Mouse (Mus musculus) heart, embryonic 14.5 days (tissue): ENCODE data around the gene Kcnh7. TPM values are rescaled to one million over a fixed set of nuclear protein-coding genes. Genes with fewer than 3 reads are reported as not detected.
"Not testable (repeated sequence)": the region's sequence is repeated elsewhere in the genome, so short reads cannot be mapped to it uniquely, and the experiment has no call there.

Source experiments
- ATAC-seq: fragments of 200-750 bp; cut with Nextera tagmentation; 2 replicates; pipeline ENCODE4 v1.8.0; 2017; ENCODE audit warnings: low read depth, moderate TSS enrichment; ENCODE audit not compliant: insufficient number of reproducible peaks, insufficient read depth, low FRiP score
- H3K27ac ChIP-seq, 2 experiments: fragments of 200-500 bp in 1 of 2; fragments of 300-500 bp in 1 of 2; sonication (generic) in 1 of 2; replicated peaks in 1 of 2; 2 replicates each; pipeline ENCODE4 v1.5.1; 2012 to 2014; ENCODE audit warnings: low read depth in 2 of 2, low read length in 2 of 2, control low read depth in 1 of 2, mild to moderate bottlenecking in 1 of 2, mixed read lengths in 1 of 2; ENCODE audit not compliant: control insufficient read depth in 1 of 2, insufficient read depth in 1 of 2
- H3K27me3 ChIP-seq: fragments of 300-500 bp; sonication (generic); 2 replicates; pipeline ENCODE4 v1.6.1; 2014; ENCODE audit warnings: mild to moderate bottlenecking, low read length, control low read depth; ENCODE audit not compliant: control insufficient read depth, insufficient read depth
- H3K36me3 ChIP-seq: fragments of 300-500 bp; sonication (generic); 2 replicates; pipeline ENCODE4 v1.6.1; 2014; ENCODE audit warnings: mild to moderate bottlenecking, control low read depth, low read length, mixed read lengths; ENCODE audit not compliant: control insufficient read depth, insufficient read depth
- H3K4me1 ChIP-seq, 2 experiments: fragments of 200-500 bp in 1 of 2; fragments of 300-500 bp in 1 of 2; sonication (generic) in 1 of 2; 2 replicates each; pipeline ENCODE4 v1.6.1; 2012 to 2014; ENCODE audit warnings: low read length in 2 of 2, control low read depth in 1 of 2, mixed read lengths in 1 of 2; ENCODE audit not compliant: control insufficient read depth in 2 of 2, insufficient read depth in 2 of 2
- H3K4me2 ChIP-seq: fragments of 300-500 bp; sonication (generic); 2 replicates; pipeline ENCODE4 v1.6.1; 2014; ENCODE audit warnings: mild to moderate bottlenecking, low read length
- H3K4me3 ChIP-seq, 2 experiments: fragments of 200-500 bp in 1 of 2; fragments of 300-500 bp in 1 of 2; sonication (generic) in 1 of 2; 2 replicates each; pipeline ENCODE4 v1.5.1; 2012 to 2014; ENCODE audit warnings: low read length in 2 of 2, mild to moderate bottlenecking in 2 of 2, control low read depth in 1 of 2, low read depth in 1 of 2, moderate library complexity in 1 of 2; ENCODE audit not compliant: control insufficient read depth in 1 of 2, insufficient read depth in 1 of 2
- H3K9ac ChIP-seq: fragments of 300-500 bp; sonication (generic); 2 replicates; pipeline ENCODE4 v1.6.1; 2014; ENCODE audit warnings: mild to moderate bottlenecking, low read length
- H3K9me3 ChIP-seq: fragments of 300-500 bp; sonication (generic); 2 replicates; pipeline ENCODE4 v1.6.1; 2016; ENCODE audit warnings: low read length, control low read depth; ENCODE audit not compliant: control insufficient read depth
- WGBS: fragments of 180-500 bp; shearing (Covaris S2); extraction: QIAGEN DNeasy Blood & Tissue Kit; methylation state at CpG from one replicate; pipeline ENCODE4 v1.1.7; 2014; 5-methylcytosine and 5-hydroxymethylcytosine counted together
- polyA plus RNA-seq: library from polyadenylated mRNA; unstranded; fragments of >200 nt; fragmentation: Nextera tagmentation; extraction: Ambion mirVana; gene quantifications from 2 replicates; pipeline ENCODE4 v1.2.1, GENCODE M21; 2014

Gene Kcnh7
- polyA plus RNA-seq, 1 experiment from 2014 or later = 5.8 TPM

DNA sequence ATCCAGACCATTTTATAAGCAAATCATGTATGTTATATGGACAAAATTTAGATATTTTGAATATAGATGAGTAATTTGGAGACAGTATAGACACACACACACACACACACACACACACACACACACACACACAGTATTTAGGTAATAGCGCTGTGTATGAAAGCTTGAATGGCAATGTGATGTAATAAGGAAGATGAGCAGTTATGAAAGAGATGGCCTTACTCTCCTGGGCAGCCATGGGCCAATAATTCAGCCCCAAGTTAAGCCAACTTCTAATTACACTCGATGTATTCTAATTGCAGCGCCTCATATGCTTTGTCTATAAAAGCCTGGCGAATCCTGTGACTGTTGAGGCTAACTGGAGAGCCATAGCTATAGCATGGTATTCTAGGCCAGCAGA lies 469.7 kb downstream of the Kcnh7 start:
- not testable (repeated sequence) for H3K4me3 ChIP-seq, H3K27me3 ChIP-seq, ATAC-seq, H3K9me3 ChIP-seq, H3K9ac ChIP-seq, H3K4me1 ChIP-seq, H3K27ac ChIP-seq, H3K36me3 ChIP-seq, H3K4me2 ChIP-seq
- 93% methylated on average over 4 of the region's 4 CpGs for WGBS

DNA sequence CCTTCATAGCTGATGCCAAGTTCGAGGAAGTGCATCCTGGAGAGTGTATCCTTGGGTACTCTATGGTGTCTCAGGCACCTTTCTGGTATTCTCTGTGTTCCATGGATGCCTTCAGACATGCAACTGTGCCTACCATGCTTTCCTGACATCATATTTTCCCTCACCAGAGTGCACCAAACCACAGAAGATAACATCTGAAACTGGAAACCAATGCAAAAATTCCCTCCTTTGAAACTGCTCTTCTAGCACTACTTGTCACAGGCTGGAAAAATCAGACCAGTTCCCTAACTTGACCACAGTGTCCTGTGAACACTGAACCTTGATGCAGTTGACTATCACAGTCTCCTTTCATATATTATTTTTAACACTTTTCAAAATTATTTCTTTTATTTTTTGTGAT lies 474.5 kb downstream of the Kcnh7 start:
- Histone ChIP-seq H3K36me3 (no peaks in the 10 kb centered on the region), H3K27ac (no peak overlapping the region), H3K9me3 (no peaks in the 10 kb centered on the region), H3K4me1 (no peaks in the 10 kb centered on the region), H3K4me3 (no peak overlapping the region), H3K27me3 (no peaks in the 10 kb centered on the region), H3K9ac (no peak overlapping the region), H3K4me2 (no peak overlapping the region)
- ATAC-seq = no peak
- 83% methylated on average over 1 of the region's 1 CpGs for WGBS

DNA sequence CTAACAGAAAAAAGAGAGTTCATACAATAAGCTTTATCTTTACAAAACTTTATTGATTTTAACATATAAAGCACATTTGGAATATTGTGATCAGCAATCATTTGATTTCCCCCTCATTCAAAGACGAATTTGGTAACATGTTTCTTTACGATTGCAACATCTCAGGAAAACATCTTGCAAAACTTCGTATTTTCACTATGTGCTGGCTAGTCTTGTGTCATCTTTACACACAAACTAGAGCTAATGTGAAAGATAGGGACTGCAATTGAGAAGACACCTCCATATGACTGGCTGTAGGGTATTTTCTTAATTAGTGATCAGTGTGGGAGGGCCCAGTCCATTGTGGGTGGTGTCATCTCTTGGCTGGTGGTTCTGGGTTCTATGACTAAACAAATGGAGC lies 477.8 kb downstream of the Kcnh7 start:
- Histone ChIP-seq H3K4me2 (no peak overlapping the region), H3K36me3 (no peaks in the 10 kb centered on the region), H3K27ac (no peak overlapping the region), H3K4me3 (no peak overlapping the region), H3K9me3 (no peaks in the 10 kb centered on the region), H3K4me1 (no peaks in the 10 kb centered on the region), H3K27me3 (no peaks in the 10 kb centered on the region), H3K9ac (no peak overlapping the region)
- ATAC-seq = no peak
- WGBS = 91% methylated on average over 3 of the region's 3 CpGs

DNA sequence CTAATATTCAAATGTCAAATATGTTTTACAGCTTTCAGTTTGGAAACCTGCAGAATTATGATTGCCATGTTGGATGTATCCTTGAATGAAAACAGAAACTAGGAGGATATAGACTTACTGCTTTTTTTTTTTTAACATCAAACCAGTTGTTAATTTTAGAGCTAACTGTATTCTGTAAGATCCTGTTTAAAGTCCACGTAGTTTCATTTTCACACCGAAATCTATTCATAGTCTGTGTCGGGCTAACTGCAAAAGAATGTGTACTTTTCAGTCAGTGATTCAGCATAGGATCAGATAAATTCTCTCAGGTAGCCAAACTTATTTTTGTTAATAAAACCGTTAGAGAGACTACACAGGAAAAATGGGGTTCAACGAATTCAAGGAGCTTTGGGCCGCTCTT lies 498.2 kb downstream of the Kcnh7 start:
- H3K4me3 ChIP-seq = no peak overlapping the region
- H3K27me3 ChIP-seq = no peaks in the 10 kb centered on the region
- H3K4me1 ChIP-seq = peaks cover under 1 to 2% of the 10 kb centered on the region in 2 experiments; a peak in 3 of 4 replicates
- WGBS = 87% methylated on average over 6 of the region's 6 CpGs
- ATAC-seq = no peak
- H3K4me2 ChIP-seq = no peak overlapping the region
- no peak overlapping the region for H3K9ac ChIP-seq
- H3K27ac ChIP-seq = no peak overlapping the region
- no peaks in the 10 kb centered on the region for H3K9me3 ChIP-seq
- no peaks in the 10 kb centered on the region for H3K36me3 ChIP-seq

DNA sequence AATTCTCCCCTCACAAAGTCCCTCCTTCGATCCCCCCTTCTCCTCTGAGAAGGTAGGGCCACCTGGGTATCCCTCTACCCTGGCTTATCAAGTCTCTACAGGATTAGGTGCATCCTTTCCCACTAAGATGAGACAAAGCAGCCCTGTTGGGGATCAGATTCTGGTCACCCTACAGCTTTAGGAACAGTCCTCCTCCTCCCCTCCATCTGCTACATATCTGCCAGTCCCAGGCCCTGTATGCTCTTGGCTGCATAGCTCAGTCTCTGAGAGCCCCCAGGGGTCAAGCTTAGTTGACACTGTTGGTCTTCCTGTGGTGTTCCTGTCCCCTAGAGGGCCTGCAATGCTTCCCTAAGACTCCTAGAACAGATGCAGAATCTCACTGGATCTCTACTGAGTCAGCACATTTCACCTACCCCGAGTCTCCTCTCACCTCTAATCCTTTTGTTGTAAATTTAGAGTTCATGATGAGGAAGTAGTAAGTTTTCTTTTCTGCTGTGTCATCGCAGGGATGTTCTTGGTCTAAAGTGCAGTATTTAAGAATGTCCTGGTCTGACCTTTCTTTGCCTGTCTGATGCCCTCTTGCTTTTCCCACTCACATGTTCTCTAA lies 499.0 kb downstream of the Kcnh7 start:
- WGBS = 52% methylated on average over 3 of the region's 3 CpGs
- no peak for ATAC-seq
- no peaks in the 10 kb centered on the region for H3K9me3 ChIP-seq

DNA sequence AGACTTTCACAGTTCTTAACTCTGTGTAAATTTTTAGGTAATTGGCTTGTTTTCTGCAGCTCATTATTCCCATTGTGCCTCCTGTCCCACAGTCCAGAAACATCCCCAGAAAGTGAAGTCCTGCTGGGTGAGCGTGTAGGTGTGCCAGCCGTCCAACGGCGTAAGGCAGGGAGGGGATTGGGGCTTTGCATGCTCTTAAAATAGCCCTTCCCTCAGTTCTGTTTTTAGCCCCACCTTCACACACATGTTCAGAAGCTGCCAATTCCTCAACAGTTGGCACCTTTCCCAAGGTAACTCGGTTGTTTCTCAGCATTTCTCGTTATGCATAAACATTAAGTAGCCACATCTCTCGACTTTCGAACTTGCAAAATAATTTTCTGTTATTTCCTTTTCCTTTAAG lies 502.4 kb downstream of the Kcnh7 start:
- peak; percentile 81 for ATAC-seq
- H3K9ac ChIP-seq = peak overlapping the region; percentile 65
- H3K9me3 ChIP-seq = no peaks in the 10 kb centered on the region
- H3K27ac ChIP-seq = peak overlapping the region; percentile 48 to 77; a peak in 3 of 4 replicates
- H3K27me3 ChIP-seq = no peaks in the 10 kb centered on the region
- H3K4me3 ChIP-seq = peak overlapping the region in 1 of 2 experiments; percentile 24; a peak in 1 of 4 replicates
- peak overlapping the region; percentile 56 for H3K4me2 ChIP-seq
- H3K4me1 ChIP-seq = peaks cover 2 to 3% of the 10 kb centered on the region in 2 experiments; a peak in 3 of 4 replicates
- 37% methylated on average over 8 of the region's 8 CpGs for WGBS
- H3K36me3 ChIP-seq = no peaks in the 10 kb centered on the region

More for the DNA sequence above, 499.0 kb downstream of the Kcnh7 start:
- no peak overlapping the region for H3K4me3 ChIP-seq
- H3K9ac ChIP-seq = no peak overlapping the region
- H3K4me1 ChIP-seq = peaks cover 2 to 3% of the 10 kb centered on the region in 2 experiments; a peak in 3 of 4 replicates
- H3K27me3 ChIP-seq = no peaks in the 10 kb centered on the region
- no peak overlapping the region for H3K4me2 ChIP-seq
- H3K27ac ChIP-seq = no peak overlapping the region
- H3K36me3 ChIP-seq = no peaks in the 10 kb centered on the region

DNA sequence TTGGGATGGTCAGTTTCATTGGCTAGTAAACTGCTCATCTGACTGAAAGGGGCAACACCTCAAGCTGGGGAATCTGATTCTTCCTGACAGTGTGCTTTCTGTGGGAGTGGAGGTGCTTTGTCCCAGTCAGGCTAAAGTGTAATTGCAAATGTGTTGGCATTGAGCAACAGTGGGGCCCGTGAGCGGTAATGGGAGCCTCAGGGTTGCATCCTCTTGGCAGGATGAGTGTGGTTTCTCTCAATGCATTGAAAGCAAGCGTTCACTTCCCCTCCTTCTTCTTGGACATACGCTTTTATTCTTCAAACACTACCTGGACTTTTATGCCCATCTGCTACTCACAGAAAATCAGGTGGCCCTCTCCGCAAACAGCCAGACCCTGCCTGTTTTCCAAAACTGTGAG lies 511.3 kb downstream of the Kcnh7 start:
- no peak for ATAC-seq
- H3K4me2 ChIP-seq = no peak overlapping the region
- H3K27ac ChIP-seq = no peak overlapping the region
- H3K27me3 ChIP-seq = no peaks in the 10 kb centered on the region
- WGBS = 85% methylated on average over 5 of the region's 5 CpGs
- no peaks in the 10 kb centered on the region for H3K4me1 ChIP-seq
- no peak overlapping the region for H3K9ac ChIP-seq
- 0 out of 2 replicates have a peak, but pooled peaks cover 4% of the 10 kb centered on the region for H3K36me3 ChIP-seq
- no peak overlapping the region for H3K4me3 ChIP-seq
- H3K9me3 ChIP-seq = no peaks in the 10 kb centered on the region

DNA sequence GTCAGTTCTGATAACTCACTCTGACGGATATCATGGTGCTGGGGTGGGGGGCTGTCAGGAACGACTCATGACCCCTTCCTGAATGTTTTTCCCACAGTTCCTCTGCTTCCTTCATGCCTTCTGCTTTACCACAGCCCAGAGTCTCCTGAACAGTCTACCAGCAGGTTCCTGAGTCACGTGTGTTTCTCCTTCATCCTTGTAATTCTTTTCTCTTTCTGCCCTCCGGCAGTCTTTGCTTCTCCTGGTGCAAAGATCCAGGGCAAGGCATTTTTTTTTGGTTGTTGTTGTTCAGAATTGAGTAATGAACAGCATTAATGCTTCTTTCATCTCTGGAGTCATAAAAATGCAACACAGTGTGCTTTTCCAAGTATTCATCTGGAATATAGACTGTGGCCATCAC lies 513.3 kb downstream of the Kcnh7 start:
- H3K36me3 ChIP-seq = 0 out of 2 replicates have a peak, but pooled peaks cover 4% of the 10 kb centered on the region
- H3K9me3 ChIP-seq = no peaks in the 10 kb centered on the region
- no peak overlapping the region for H3K4me2 ChIP-seq
- ATAC-seq = no peak
- H3K27ac ChIP-seq = no peak overlapping the region
- 74% methylated on average over 4 of the region's 4 CpGs for WGBS
- H3K27me3 ChIP-seq = no peaks in the 10 kb centered on the region
- no peak overlapping the region for H3K9ac ChIP-seq
- H3K4me3 ChIP-seq = no peak overlapping the region
- no peaks in the 10 kb centered on the region for H3K4me1 ChIP-seq
